Mouse (Mus musculus) liver, adult 2 months (tissue): Measurements from ENCODE around the gene Folr1.

ENCODE experiments used
- CTCF ChIP-seq: fragments of 200-500 bp; IDR thresholded peaks from 2 replicates; pipeline ENCODE4 v1.5.1; 2011; ENCODE audit warnings: low read depth, low read length, control low read depth
- POLR2A ChIP-seq: fragments of 200-500 bp; IDR thresholded peaks from 2 replicates; pipeline ENCODE4 v1.6.1; 2011; ENCODE audit warnings: low read length, control low read depth; ENCODE audit not compliant: insufficient read depth; ENCODE audit errors: extremely low read depth

GRCm38 (mm10) chr7:101852846-101853245, 17.7 kb downstream of the Folr1 start:
- TF ChIP-seq POLR2A (no peak), CTCF (no peak)
